Mouse (Mus musculus): ENCODE results near the gene Slc10a3. TPM values are rescaled to one million over a fixed set of nuclear protein-coding genes. Genes with fewer than 3 reads are reported as not detected.

Slc10a3 gene
- total RNA-seq, 2 experiments from 2014 or later, result 12.4 to 15.9 TPM

Other genes with a start within 250 kb of the Slc10a3 start
- not detected for gene Opn1mw, start 245.9 kb downstream of the Slc10a3 start, total RNA-seq (2021)
- 10 to 100 TPM; 30.1 to 34.9 TPM for gene Mecp2, start 238.0 kb downstream of the Slc10a3 start, total RNA-seq (2021)
- gene Tex28, start 205.5 kb downstream of the Slc10a3 start, total RNA-seq (2021), result not detected
- not detected for gene Tktl1, start 196.1 kb downstream of the Slc10a3 start, total RNA-seq (2021)
- 100 to 1,000 TPM; 151 to 183 TPM for gene Flna, start 123.5 kb downstream of the Slc10a3 start, total RNA-seq (2021)
- gene Emd, start 118.7 kb downstream of the Slc10a3 start, total RNA-seq (2021), result 10 to 100 TPM; 38.0 to 45.0 TPM
- 100 to 1,000 TPM; 377 to 392 TPM for gene Rpl10, start 102.5 kb downstream of the Slc10a3 start, total RNA-seq (2021)
- gene Taz, start 91.4 kb downstream of the Slc10a3 start, total RNA-seq (2021), result 10 to 100 TPM; 57.6 to 90.8 TPM
- 10 to 100 TPM; 10.5 to 19.1 TPM for gene Dnase1l1, start 91.0 kb downstream of the Slc10a3 start, total RNA-seq (2021)
- 100 to 1,000 TPM; 121 to 125 TPM for gene Atp6ap1, start 76.3 kb downstream of the Slc10a3 start, total RNA-seq (2021)
- gene Gdi1, start 68.4 kb downstream of the Slc10a3 start, total RNA-seq (2021), result 100 to 1,000 TPM; 135 to 153 TPM
- 10 to 100 TPM; 44.1 to 45.9 TPM for gene Fam50a, start 60.3 kb downstream of the Slc10a3 start, total RNA-seq (2021)
- gene Plxna3, start 44.3 kb downstream of the Slc10a3 start, total RNA-seq (2021), result 10 to 100 TPM in 1 of 2 experiments, 1 to 10 TPM in 1; 7.4 to 10.9 TPM
- 10 to 100 TPM; 64.9 to 73.8 TPM for gene Lage3, start 19.7 kb downstream of the Slc10a3 start, total RNA-seq (2021)
- gene Ubl4a, start 131 bp downstream of the Slc10a3 start, total RNA-seq (2021), result 10 to 100 TPM; 43.6 to 46.0 TPM
- 10 to 100 TPM; 23.6 to 26.0 TPM for gene Fam3a, start 19.9 kb upstream of the Slc10a3 start, total RNA-seq (2021)
- 10 to 100 TPM; 49.7 to 59.3 TPM for gene Ikbkg, start 19.9 kb upstream of the Slc10a3 start, total RNA-seq (2021)
- 10 to 100 TPM; 75.5 to 83.1 TPM for gene G6pdx, start 55.8 kb upstream of the Slc10a3 start, total RNA-seq (2021)
- not detected for gene Gm6880, start 108.0 kb upstream of the Slc10a3 start, total RNA-seq (2021)
- gene Olfr1326-ps1, start 201.5 kb upstream of the Slc10a3 start, total RNA-seq (2021), result not detected
- not detected for gene Olfr1325, start 219.3 kb upstream of the Slc10a3 start, total RNA-seq (2021)

Measured in adrenal gland, postnatal 10 days (tissue).